Mouse (Mus musculus): ENCODE measurements around the gene Nova2. TPM values are rescaled to one million over a fixed set of nuclear protein-coding genes. Genes with fewer than 3 reads are reported as not detected.
A peak's percentile ranks its signal among the peaks of the same experiment; 100 is the strongest.

Nova2 gene
- polyA plus RNA-seq, 1 experiment from 2014 or later: 0.93 TPM

DNA sequence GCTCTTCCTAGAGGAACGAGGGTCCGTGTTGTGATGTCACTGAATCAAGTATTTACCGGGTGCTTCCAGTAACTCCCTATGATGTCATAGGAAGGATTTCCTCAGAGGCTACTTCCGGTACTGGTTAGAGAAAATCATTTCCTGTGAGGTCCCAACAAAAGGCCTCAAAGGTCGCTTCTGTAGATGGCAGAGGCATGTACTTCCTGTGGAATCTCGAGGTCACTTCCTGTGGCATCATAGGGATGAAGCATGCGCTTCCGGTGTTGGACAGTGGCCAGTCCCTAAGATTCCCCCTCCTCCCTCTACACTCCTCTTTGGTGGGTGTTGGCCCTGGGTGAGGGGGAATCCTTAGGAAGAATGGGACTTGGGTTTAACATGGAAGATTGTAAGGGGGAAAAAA is 33.8 kb downstream of the Nova2 start:
- peaks cover 71% of the 10 kb centered on the region for H3K27me3 ChIP-seq (ENCODE audit: control insufficient read depth, insufficient read depth, low read length)
- H3K4me2 ChIP-seq: peak overlapping the region; percentile 20; the same call in 1 of the 2 replicates
- no peak overlapping the region for H3K9ac ChIP-seq (ENCODE audit: low read depth, low read length)
- H3K9me3 ChIP-seq (replicated peaks; ENCODE audit: control insufficient read depth, low read length): no peaks in the 10 kb centered on the region
- H3K4me3 ChIP-seq (ENCODE audit: low read depth, low read length): no peak overlapping the region
- no peak for ATAC-seq (replicated peaks; ENCODE audit: insufficient number of reproducible peaks, low FRiP score, low TSS enrichment)
- H3K4me1 ChIP-seq (ENCODE audit: control insufficient read depth, insufficient read depth, low read length): peaks cover 11% of the 10 kb centered on the region; the same call in 1 of the 2 replicates
- WGBS (ENCODE audit: insufficient replicate concordance): 36% methylated on average over 8 of the region's 8 CpGs
- peak overlapping the region; percentile 24; the same call in 1 of the 2 replicates for H3K27ac ChIP-seq (ENCODE audit: low read depth, low read length)
- no peaks in the 10 kb centered on the region for H3K36me3 ChIP-seq (ENCODE audit: control insufficient read depth, insufficient read depth, low read length)

DNA sequence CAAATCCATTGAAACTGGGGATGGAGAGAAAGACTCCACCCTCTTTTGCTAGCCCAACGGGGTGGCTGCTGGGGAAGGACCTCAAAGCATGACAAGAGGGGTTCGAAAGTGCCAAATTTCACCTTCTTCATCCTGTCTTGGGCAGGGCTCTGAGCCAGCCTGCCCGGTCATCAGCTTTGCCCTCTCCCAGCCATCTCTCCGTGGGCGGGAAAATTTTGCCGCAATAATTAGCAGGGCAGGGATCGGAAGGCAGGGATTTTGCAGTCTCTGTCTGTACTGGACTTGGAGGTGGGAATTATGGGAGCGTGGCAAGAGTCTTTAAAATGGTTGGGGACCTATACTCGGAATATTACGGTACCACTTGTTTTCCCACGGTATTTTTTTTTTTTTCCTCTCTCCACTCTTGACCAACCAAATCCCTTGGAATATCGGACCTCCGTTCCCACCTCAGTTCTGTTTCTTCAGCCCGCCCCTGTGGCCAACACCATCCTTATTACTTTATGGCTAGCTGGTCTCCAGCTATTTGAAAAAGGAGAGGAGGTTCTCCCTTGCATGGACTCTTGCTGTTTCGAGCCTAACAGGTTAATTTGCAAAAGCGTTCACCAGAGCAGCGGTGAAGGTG is 36.6 kb downstream of the Nova2 start:
- H3K9ac ChIP-seq (ENCODE audit: low read depth, low read length): no peak overlapping the region
- H3K27ac ChIP-seq (ENCODE audit: low read depth, low read length): no peak overlapping the region
- H3K4me3 ChIP-seq (ENCODE audit: low read depth, low read length): peak overlapping the region; percentile 18; the same call in 1 of the 2 replicates
- ATAC-seq (replicated peaks; ENCODE audit: insufficient number of reproducible peaks, low FRiP score, low TSS enrichment): no peak
- no peaks in the 10 kb centered on the region for H3K9me3 ChIP-seq (replicated peaks; ENCODE audit: control insufficient read depth, low read length)
- 2% methylated on average over 17 of the region's 17 CpGs for WGBS (ENCODE audit: insufficient replicate concordance)
- H3K27me3 ChIP-seq (ENCODE audit: control insufficient read depth, insufficient read depth, low read length): peaks cover 72% of the 10 kb centered on the region
- no peaks in the 10 kb centered on the region for H3K36me3 ChIP-seq (ENCODE audit: control insufficient read depth, insufficient read depth, low read length)
- peak overlapping the region; percentile 55 for H3K4me2 ChIP-seq
- peaks cover 10% of the 10 kb centered on the region; the same call in 1 of the 2 replicates for H3K4me1 ChIP-seq (ENCODE audit: control insufficient read depth, insufficient read depth, low read length)

DNA sequence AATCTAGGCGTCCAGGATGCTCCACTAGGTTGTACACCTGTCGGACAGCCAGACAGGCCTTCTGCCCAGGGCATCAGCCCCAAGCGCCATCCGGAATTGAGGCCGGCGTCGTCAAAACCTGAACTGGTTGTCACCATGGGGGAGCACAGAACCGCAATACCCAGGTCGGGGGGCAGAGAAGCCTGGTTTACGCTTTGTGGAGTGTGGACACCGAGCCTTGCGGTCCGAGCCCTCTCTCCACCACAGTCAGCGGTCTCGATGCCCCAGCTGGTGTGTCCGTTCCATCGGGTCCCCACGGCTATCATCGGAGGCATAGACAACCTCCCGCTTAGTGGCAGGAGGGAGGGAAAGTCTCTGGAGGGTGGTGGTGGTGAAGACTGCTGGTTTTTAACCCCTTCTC is 37.1 kb downstream of the Nova2 start:
- no peak overlapping the region for H3K9ac ChIP-seq (ENCODE audit: low read depth, low read length)
- no peak overlapping the region for H3K27ac ChIP-seq (ENCODE audit: low read depth, low read length)
- peak overlapping the region; percentile 18; the same call in 1 of the 2 replicates for H3K4me3 ChIP-seq (ENCODE audit: low read depth, low read length)
- 2% methylated on average over 20 of the region's 20 CpGs for WGBS (ENCODE audit: insufficient replicate concordance)
- H3K4me1 ChIP-seq (ENCODE audit: control insufficient read depth, insufficient read depth, low read length): peaks cover 6% of the 10 kb centered on the region; the same call in 1 of the 2 replicates
- H3K4me2 ChIP-seq: peak overlapping the region; percentile 55
- ATAC-seq (replicated peaks; ENCODE audit: insufficient number of reproducible peaks, low FRiP score, low TSS enrichment): no peak
- H3K9me3 ChIP-seq (replicated peaks; ENCODE audit: control insufficient read depth, low read length): no peaks in the 10 kb centered on the region
- no peaks in the 10 kb centered on the region for H3K36me3 ChIP-seq (ENCODE audit: control insufficient read depth, insufficient read depth, low read length)
- H3K27me3 ChIP-seq (ENCODE audit: control insufficient read depth, insufficient read depth, low read length): peaks cover 68% of the 10 kb centered on the region

DNA sequence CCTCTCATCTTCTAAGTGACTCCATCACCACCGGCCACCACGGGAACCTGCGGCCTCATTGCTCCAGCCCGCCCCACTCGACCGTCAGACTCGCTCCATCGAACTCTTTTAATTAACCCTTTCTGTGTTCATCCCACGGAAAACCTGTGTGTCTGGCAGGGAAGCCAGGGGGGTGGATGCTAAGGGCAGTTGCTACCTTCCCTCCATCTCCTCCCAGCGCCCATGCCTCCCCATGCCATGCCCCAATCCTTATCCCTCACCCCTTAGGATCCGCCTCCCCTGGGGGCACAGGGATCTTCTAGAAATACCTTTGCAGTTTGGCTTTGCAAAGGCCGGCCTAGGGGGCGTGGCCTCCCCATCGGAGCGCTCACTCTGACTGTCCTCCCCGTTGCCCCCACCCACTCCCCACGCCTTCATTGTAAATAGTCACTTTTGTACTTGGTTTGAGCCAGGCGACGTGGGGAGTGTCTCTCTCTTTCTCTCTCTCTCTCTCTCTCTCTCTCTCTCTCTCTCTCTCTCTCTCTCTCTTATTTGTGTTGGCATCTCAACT is 37.7 kb downstream of the Nova2 start:
- no peak for ATAC-seq (replicated peaks; ENCODE audit: insufficient number of reproducible peaks, low FRiP score, low TSS enrichment)
- Histone ChIP-seq H3K36me3 (ENCODE audit: control insufficient read depth, insufficient read depth, low read length) (no peaks in the 10 kb centered on the region), H3K4me3 (ENCODE audit: low read depth, low read length) (no peak overlapping the region), H3K9ac (ENCODE audit: low read depth, low read length) (no peak overlapping the region), H3K9me3 (replicated peaks; ENCODE audit: control insufficient read depth, low read length) (no peaks in the 10 kb centered on the region), H3K4me1 (ENCODE audit: control insufficient read depth, insufficient read depth, low read length) (peaks cover 6% of the 10 kb centered on the region; the same call in 1 of the 2 replicates), H3K27me3 (ENCODE audit: control insufficient read depth, insufficient read depth, low read length) (peaks cover 65% of the 10 kb centered on the region), H3K27ac (ENCODE audit: low read depth, low read length) (no peak overlapping the region), H3K4me2 (peak overlapping the region; percentile 55)
- under 1% methylated on average over 19 of the region's 19 CpGs for WGBS (ENCODE audit: insufficient replicate concordance)

DNA sequence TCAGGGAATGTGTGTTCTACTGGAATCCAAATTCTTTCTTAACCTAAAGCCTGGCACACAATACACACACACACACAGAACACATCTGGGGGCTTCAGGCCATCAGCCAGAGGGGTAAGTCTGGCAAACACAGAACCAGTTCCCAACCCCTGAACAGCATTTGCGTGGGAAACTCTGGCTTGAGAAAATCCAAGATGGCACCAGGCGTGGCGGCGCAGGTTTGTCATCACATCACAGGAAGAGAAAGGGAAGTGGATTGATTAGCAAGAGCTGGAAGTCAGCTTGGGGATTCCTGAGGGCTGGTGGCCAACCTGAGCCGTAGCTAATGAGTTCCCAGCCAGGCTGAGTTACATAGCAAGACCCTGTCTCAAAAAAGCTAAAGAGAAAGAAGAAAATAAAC is 39.6 kb downstream of the Nova2 start:
- H3K9me3 ChIP-seq (replicated peaks; ENCODE audit: control insufficient read depth, low read length): no peaks in the 10 kb centered on the region
- H3K27me3 ChIP-seq (ENCODE audit: control insufficient read depth, insufficient read depth, low read length): peaks cover 52% of the 10 kb centered on the region
- H3K27ac ChIP-seq (ENCODE audit: low read depth, low read length): no peak overlapping the region
- no peak overlapping the region for H3K9ac ChIP-seq (ENCODE audit: low read depth, low read length)
- no peak overlapping the region for H3K4me3 ChIP-seq (ENCODE audit: low read depth, low read length)
- ATAC-seq (replicated peaks; ENCODE audit: insufficient number of reproducible peaks, low FRiP score, low TSS enrichment): no peak
- WGBS (ENCODE audit: insufficient replicate concordance): 68% methylated on average over 5 of the region's 5 CpGs
- no peaks in the 10 kb centered on the region for H3K36me3 ChIP-seq (ENCODE audit: control insufficient read depth, insufficient read depth, low read length)
- no peak overlapping the region for H3K4me2 ChIP-seq
- H3K4me1 ChIP-seq (ENCODE audit: control insufficient read depth, insufficient read depth, low read length): peaks cover 6% of the 10 kb centered on the region; the same call in 1 of the 2 replicates

- no peak overlapping the region for H3K9ac ChIP-seq (ENCODE audit: low read depth, low read length)
- no peak overlapping the region for H3K4me3 ChIP-seq (ENCODE audit: low read depth, low read length)
- H3K9me3 ChIP-seq (replicated peaks; ENCODE audit: control insufficient read depth, low read length): 0 out of 2 replicates have a peak, but pooled peaks cover 2% of the 10 kb centered on the region
- no peak overlapping the region for H3K4me2 ChIP-seq
- no peak for ATAC-seq (replicated peaks; ENCODE audit: insufficient number of reproducible peaks, low FRiP score, low TSS enrichment)
- no peak overlapping the region for H3K27ac ChIP-seq (ENCODE audit: low read depth, low read length)
- peaks cover 5% of the 10 kb centered on the region; the same call in 1 of the 2 replicates for H3K4me1 ChIP-seq (ENCODE audit: control insufficient read depth, insufficient read depth, low read length)
- no peaks in the 10 kb centered on the region for H3K36me3 ChIP-seq (ENCODE audit: control insufficient read depth, insufficient read depth, low read length)
- 7% methylated on average over 8 of the region's 8 CpGs for WGBS (ENCODE audit: insufficient replicate concordance)
- H3K27me3 ChIP-seq (ENCODE audit: control insufficient read depth, insufficient read depth, low read length): peaks cover 30% of the 10 kb centered on the region
Observed at GRCm38 (mm10) chr7:18967603-18968002, 41.9 kb downstream of the Nova2 start.

DNA sequence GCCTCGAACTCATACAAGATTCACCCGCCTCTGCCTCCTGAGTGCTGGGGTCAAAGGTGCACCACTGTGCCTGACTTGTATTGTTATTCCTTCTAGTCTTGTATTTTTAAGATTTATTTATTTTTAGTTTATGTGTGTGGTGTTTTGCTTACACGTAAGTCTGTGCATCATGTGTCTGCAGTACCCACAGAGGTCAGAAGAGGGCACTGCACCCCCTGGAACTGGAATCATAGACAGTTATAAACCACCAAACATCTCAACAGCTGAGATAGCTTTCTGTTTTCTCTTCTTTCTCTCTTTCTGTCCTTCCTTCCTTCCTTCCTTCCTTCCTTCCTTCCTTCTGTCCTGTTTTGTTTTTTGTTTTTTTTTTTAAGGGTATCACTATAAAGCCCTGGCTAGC is 45.3 kb downstream of the Nova2 start:
- WGBS (ENCODE audit: insufficient replicate concordance): 88% methylated on average over 3 of the region's 3 CpGs
- Histone ChIP-seq H3K36me3 (ENCODE audit: control insufficient read depth, insufficient read depth, low read length) (no peaks in the 10 kb centered on the region), H3K9me3 (replicated peaks; ENCODE audit: control insufficient read depth, low read length) (0 out of 2 replicates have a peak, but pooled peaks cover 2% of the 10 kb centered on the region), H3K27me3 (ENCODE audit: control insufficient read depth, insufficient read depth, low read length) (peaks cover 3% of the 10 kb centered on the region; the same call in 1 of the 2 replicates), H3K4me1 (ENCODE audit: control insufficient read depth, insufficient read depth, low read length) (no peaks in the 10 kb centered on the region), H3K27ac (ENCODE audit: low read depth, low read length) (no peak overlapping the region), H3K4me3 (ENCODE audit: low read depth, low read length) (no peak overlapping the region), H3K4me2 (no peak overlapping the region), H3K9ac (ENCODE audit: low read depth, low read length) (no peak overlapping the region)
- ATAC-seq (replicated peaks; ENCODE audit: insufficient number of reproducible peaks, low FRiP score, low TSS enrichment): no peak

DNA sequence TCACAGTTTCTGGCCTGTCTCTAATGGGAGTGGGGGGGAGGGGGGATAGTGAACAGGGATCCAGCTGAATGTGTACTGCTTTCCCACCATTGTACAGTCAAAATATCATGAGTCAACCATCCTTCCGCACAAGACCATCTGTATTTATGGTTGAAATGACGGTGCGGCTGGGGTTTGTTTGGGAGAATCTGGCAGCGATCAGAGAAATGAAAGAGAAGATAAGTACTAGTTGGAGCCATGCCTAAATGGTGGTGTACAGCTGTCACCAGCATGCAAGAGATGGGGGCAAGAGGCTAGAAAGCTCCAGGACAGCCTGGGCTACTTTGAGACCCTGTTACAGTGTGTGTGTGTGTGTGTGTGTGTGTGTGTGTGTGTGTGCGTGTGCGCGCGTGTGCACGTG is 52.7 kb downstream of the Nova2 start:
- no peak overlapping the region for H3K4me3 ChIP-seq (ENCODE audit: low read depth, low read length)
- no peaks in the 10 kb centered on the region for H3K4me1 ChIP-seq (ENCODE audit: control insufficient read depth, insufficient read depth, low read length)
- no peak for ATAC-seq (replicated peaks; ENCODE audit: insufficient number of reproducible peaks, low FRiP score, low TSS enrichment)
- H3K27me3 ChIP-seq (ENCODE audit: control insufficient read depth, insufficient read depth, low read length): peaks cover 3% of the 10 kb centered on the region; the same call in 1 of the 2 replicates
- no peak overlapping the region for H3K4me2 ChIP-seq
- H3K9ac ChIP-seq (ENCODE audit: low read depth, low read length): no peak overlapping the region
- H3K27ac ChIP-seq (ENCODE audit: low read depth, low read length): no peak overlapping the region
- no peaks in the 10 kb centered on the region for H3K9me3 ChIP-seq (replicated peaks; ENCODE audit: control insufficient read depth, low read length)
- H3K36me3 ChIP-seq (ENCODE audit: control insufficient read depth, insufficient read depth, low read length): no peaks in the 10 kb centered on the region
- 85% methylated on average over 9 of the region's 9 CpGs for WGBS (ENCODE audit: insufficient replicate concordance)

Data from heart, embryonic 11.5 days (tissue).